Mouse (Mus musculus) liver, postnatal 0 days (tissue): ENCODE results near the gene Car2.

Experiments used
- CTCF ChIP-seq: sonication (generic); IDR thresholded peaks from 2 replicates; pipeline ENCODE4 v1.5.1; 2016; ENCODE audit warnings: antibody characterized with exemption, low read depth
- EP300 ChIP-seq: IDR thresholded peaks from 2 replicates; pipeline ENCODE4 v1.6.1; 2016; ENCODE audit warnings: antibody characterized with exemption, low read depth, mild to moderate bottlenecking

- TF ChIP-seq CTCF (no peak), EP300 (peak; percentile 72; the same call in 1 of the 2 replicates)
Measured at GRCm38 (mm10) chr3:14882756-14883155, 3.3 kb upstream of the Car2 start.
